ENCODE assay signal across 23 mouse cellular contexts in genomic region chr1:43732657-43733056, GRCm38 (mm10). TPM values are rescaled to one million over a fixed set of nuclear protein-coding genes. Genes with fewer than 3 reads are reported as not detected.
DNase-seq lines count a peak whose midpoint lies in the region; ATAC-seq and TF ChIP-seq lines count a peak whose summit lies in the region.
"Had no signal": no experiment of that assay in that cellular context is flagged by ENCODE, and none has a peak within 500 bp of the region (broad histone marks: within the 10 kb centered on the region; RNA-seq: fewer than 3 reads in every experiment).

No protein-coding gene starts in this region.

- ATAC-seq in forebrain, embryonic 13.5 days, result peak; percentile 50; the same call in 1 of the 2 replicates
- no peak for ATAC-seq in forebrain, embryonic 12.5 days (ENCODE audit: low FRiP score)
- ATAC-seq in limb, embryonic 15.5 days (ENCODE audit: insufficient number of reproducible peaks, low FRiP score, low TSS enrichment, low read depth), result no peak

- no peaks in the 10 kb centered on the region for H3K36me3 ChIP-seq in forebrain, embryonic 13.5 days (ENCODE audit: poor library complexity, severe bottlenecking)
- H3K36me3 ChIP-seq in forebrain, embryonic 12.5 days (replicated peaks), result no peaks in the 10 kb centered on the region
- H3K36me3 ChIP-seq in limb, embryonic 15.5 days, result no peaks in the 10 kb centered on the region
- H3K36me3 ChIP-seq: heart, embryonic 15.5 days had no signal

- intact Hi-C loops in left cerebral cortex, postnatal 14 days (cut with DNase I), result loop anchor here (5.0 kb wide), 1 partner anchor 35 kb away; no protein-coding TSS in a partner anchor

- H3K9ac ChIP-seq in forebrain, embryonic 13.5 days, result no peak overlapping the region
- H3K9ac ChIP-seq in forebrain, embryonic 12.5 days, result no peak overlapping the region
- H3K9ac ChIP-seq in limb, embryonic 15.5 days, result no peak overlapping the region
- H3K9ac ChIP-seq: heart, embryonic 15.5 days had no signal

- peak; percentile 24 to 56 for DNase-seq in left cerebral cortex, postnatal 14 days (ENCODE audit: low spot score in 2 of 2)
- no peak for DNase-seq in left cerebral cortex, adult 8-10 months (ENCODE audit: low spot score in 2 of 2)
- DNase-seq in brain, embryonic 14.5 days (ENCODE audit: low read depth), result peak; percentile 68
- no peak for DNase-seq in cerebellum, adult 18-20 months
- DNase-seq in cerebellum, postnatal 10 days, result no peak
- DNase-seq: adrenal gland, postnatal 14 days; cerebellum, adult 9-10 months; gastrocnemius, adult 2 months; heart, adult 2 months; kidney, adult 9 months; lung, adult 18-20 months; lung, postnatal 4 days; right cerebral cortex, adult 18-20 months; thymus, adult 18-20 months had no signal

- 85% methylated on average over 1 of the region's 1 CpGs for WGBS in forebrain, embryonic 13.5 days
- WGBS in forebrain, embryonic 12.5 days, result 90% methylated on average over 1 of the region's 1 CpGs
- WGBS in limb, embryonic 15.5 days, result 52% methylated on average over 1 of the region's 1 CpGs

- no peaks in the 10 kb centered on the region for H3K9me3 ChIP-seq in forebrain, embryonic 13.5 days (replicated peaks)
- no peaks in the 10 kb centered on the region for H3K9me3 ChIP-seq in forebrain, embryonic 12.5 days
- no peaks in the 10 kb centered on the region for H3K9me3 ChIP-seq in limb, embryonic 15.5 days

- H3K27ac ChIP-seq in forebrain, embryonic 13.5 days, result 0 out of 2 replicates have a peak overlapping the region, but pooled peaks have one; percentile 11
- no peak overlapping the region for H3K27ac ChIP-seq in forebrain, embryonic 12.5 days
- H3K27ac ChIP-seq in limb, embryonic 15.5 days, result peak overlapping the region; percentile 50
- H3K27ac ChIP-seq: gastrocnemius, adult 2 months; heart, adult 2 months; heart, embryonic 15.5 days had no signal

- TF ChIP-seq POLR2A in brain, embryonic 14.5 days (IDR thresholded peaks at IDR 0.05; ENCODE audit: borderline replicate concordance, extremely low read depth, insufficient read depth, insufficient read length, poor library complexity, severe bottlenecking), result no peak

- TF ChIP-seq CTCF in brain, embryonic 14.5 days (IDR thresholded peaks at IDR 0.05; ENCODE audit: borderline replicate concordance, extremely low read depth, insufficient read depth, insufficient read length), result no peak

- no peaks in the 10 kb centered on the region for H3K27me3 ChIP-seq in forebrain, embryonic 13.5 days
- H3K27me3 ChIP-seq in forebrain, embryonic 12.5 days, result no peaks in the 10 kb centered on the region
- no peaks in the 10 kb centered on the region for H3K27me3 ChIP-seq in limb, embryonic 15.5 days
- H3K27me3 ChIP-seq: CH12.LX; heart, embryonic 15.5 days had no signal

- H3K4me2 ChIP-seq in forebrain, embryonic 13.5 days, result no peak overlapping the region
- no peak overlapping the region for H3K4me2 ChIP-seq in forebrain, embryonic 12.5 days
- peak overlapping the region; percentile 41; the same call in 1 of the 2 replicates for H3K4me2 ChIP-seq in limb, embryonic 15.5 days
- H3K4me2 ChIP-seq: heart, embryonic 15.5 days; midbrain, embryonic 11.5 days had no signal

- no peak overlapping the region for H3K4me3 ChIP-seq in forebrain, embryonic 13.5 days
- H3K4me3 ChIP-seq in forebrain, embryonic 12.5 days (replicated peaks), result no peak overlapping the region
- no peak overlapping the region for H3K4me3 ChIP-seq in limb, embryonic 15.5 days
- H3K4me3 ChIP-seq: gastrocnemius, adult 2 months; heart, adult 2 months; heart, embryonic 15.5 days had no signal

- H3K4me1 ChIP-seq in forebrain, embryonic 13.5 days, result peaks cover 6% of the 10 kb centered on the region
- H3K4me1 ChIP-seq in forebrain, embryonic 12.5 days, result no peaks in the 10 kb centered on the region
- peaks cover 25% of the 10 kb centered on the region for H3K4me1 ChIP-seq in limb, embryonic 15.5 days

RNA-seq across cellular contexts. Expression of gene 1500015O10Rik, which starts 2.3 kb away (rescaled TPM):
- polyA plus RNA-seq in forebrain, embryonic 13.5 days (2015; fragmentation: Nextera tagmentation; extraction: Ambion mirVana), result 9.1 and 15.2 TPM in 2 replicates
- 1.1 and 2.7 TPM in 2 replicates for polyA plus RNA-seq in forebrain, embryonic 12.5 days (2016; fragmentation: Nextera tagmentation; extraction: Ambion mirVana)
- total RNA-seq in left cerebral cortex, postnatal 14 days (2021), result 1 to 10 TPM; 5.0 to 5.5 TPM
- total RNA-seq in left cerebral cortex, adult 8-10 months (2022), result 10 to 100 TPM in 1 of 4 experiments, 1 to 10 TPM in 1, under 1 TPM in 2; 0.44 to 15.0 (median 2.0) TPM
- polyA plus RNA-seq in brain, embryonic 14.5 days (2012; rRNA removed), result 9.5 and 15.9 TPM in 2 replicates
- polyA plus RNA-seq in limb, embryonic 15.5 days (2015; fragmentation: Nextera tagmentation; extraction: Ambion mirVana), result 167 and 170 TPM in 2 replicates
- total RNA-seq: CH12.LX; hematopoietic stem cell, adult 5-6 weeks; liver, adult 2 months had no signal
- polyA plus RNA-seq: liver, adult 2 months; small intestine, adult 2 months had no signal

Comparison
In these comparisons a context has a peak if more than half of its experiments do, and no peak if none do; other contexts are left out.
1. DNase-seq: peak in left cerebral cortex, postnatal 14 days (2 of 2) and brain, embryonic 14.5 days (single experiment); none in left cerebral cortex, adult 8-10 months (0 of 2), cerebellum, adult 18-20 months (0 of 2) and cerebellum, postnatal 10 days (0 of 2).